Mouse (Mus musculus): ENCODE data around the gene Itpk1.

Itpk1 gene

DNA sequence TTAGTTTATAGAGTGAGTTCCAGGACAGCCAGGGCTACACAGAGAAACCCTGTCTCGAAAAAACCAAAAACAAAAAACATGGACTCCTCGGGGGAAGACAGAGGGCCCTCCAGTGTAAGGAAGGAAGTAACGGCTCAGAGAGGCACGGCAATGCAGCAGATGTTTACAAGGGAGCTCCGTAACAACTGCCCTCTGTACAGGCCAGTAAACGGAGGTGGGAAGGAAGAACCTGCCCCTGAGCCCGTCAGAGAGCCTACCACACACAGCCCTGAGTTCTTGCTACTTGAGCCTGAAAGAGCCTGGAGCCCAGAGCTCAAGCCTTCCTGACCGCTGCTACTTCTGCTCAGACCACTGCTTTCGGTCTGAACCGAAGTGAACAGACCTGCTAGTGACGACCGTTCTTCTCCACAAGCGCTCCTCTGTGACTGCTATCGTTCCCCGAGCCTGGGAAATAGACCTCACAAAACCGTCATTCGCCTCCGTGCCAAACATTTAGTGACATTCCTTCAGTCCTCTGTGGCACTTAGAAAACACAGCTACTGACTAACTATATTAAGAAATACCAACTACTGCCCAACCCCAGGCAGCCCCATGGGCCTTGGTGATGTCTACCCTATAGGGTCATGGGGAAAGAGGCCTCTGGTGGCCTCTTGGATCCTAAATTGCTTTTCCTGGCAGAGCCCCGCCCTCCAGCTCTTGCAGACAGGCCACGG is 8.6 kb upstream of the Itpk1 start:
- DNase-seq = no peak

- no peak for DNase-seq
These were observed 6.2 kb upstream of the Itpk1 start for GRCm38 (mm10) chr12:102710851-102711375.

DNA sequence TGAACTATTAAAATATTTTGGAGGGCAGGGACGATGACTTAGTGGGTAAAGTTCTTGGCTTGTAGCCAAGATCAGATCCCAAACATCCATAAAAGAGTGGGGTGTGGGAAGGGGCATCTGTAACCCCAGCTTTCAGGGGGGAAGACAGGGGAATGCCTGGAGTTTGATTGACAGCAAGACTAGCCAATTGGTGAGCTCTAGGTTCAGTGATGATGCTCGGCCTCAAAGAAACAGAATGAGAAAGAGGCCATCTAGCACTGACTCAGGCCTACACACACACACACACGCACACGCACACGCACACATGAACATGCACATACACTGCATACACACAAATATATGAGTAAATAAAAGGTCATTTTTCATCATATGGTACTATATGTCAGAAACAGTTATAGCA is 5.2 kb upstream of the Itpk1 start:
- DNase-seq = no peak

DNA sequence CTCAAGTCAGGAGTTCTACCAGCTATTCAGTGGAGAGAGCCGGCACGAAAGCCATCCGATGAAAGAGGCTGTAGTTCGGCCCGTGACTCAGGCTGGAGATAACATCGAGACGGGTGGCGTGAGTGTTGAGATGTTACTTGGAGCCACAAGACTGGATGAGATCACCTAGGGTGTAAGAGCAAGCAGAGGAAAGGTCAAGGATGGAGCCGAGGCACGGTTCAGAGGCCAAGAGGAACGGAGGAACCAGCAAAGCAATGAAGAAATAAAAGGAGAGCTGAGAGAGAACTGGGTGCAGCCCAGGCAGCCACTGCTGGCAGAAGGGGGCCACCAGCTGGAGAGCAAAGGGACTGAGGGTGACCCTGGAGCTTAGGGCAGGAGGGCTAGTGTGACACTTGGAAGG is 3.5 kb upstream of the Itpk1 start:
- DNase-seq = no peak

- no peak for DNase-seq
These were observed 2.2 kb upstream of the Itpk1 start for GRCm38 (mm10) chr12:102706833-102707463.

GRCm38 (mm10) chr12:102705906-102706640 is 1.3 kb upstream of the Itpk1 start:
- no peak for DNase-seq

GRCm38 (mm10) chr12:102705216-102705871 is 614 bp upstream of the Itpk1 start:
- DNase-seq = peak; percentile 90

GRCm38 (mm10) chr12:102703921-102704408 is 765 bp downstream of the Itpk1 start:
- peak; percentile 39 for DNase-seq

DNA sequence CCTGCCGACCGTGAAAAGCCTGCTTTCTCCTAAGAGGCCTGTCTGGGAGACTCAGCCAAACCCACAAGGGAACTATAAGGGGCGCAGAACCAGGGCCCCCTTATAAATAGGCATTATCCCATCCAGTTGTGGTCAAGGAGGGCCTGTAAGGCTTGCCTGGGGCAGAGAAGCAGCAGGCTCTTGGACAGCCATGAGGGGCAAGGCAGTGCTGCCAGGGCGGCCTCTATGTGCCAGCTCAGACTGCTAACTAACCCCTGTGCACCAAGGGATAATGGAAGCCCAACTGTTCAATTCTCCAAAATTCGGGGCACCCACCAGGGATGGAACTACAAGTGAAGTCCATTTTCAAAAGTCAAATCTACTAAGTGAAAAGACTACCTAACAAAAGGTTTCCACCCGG is 1.3 kb downstream of the Itpk1 start:
- no peak for DNase-seq

- no peak for DNase-seq
These were observed 1.7 kb downstream of the Itpk1 start for GRCm38 (mm10) chr12:102703111-102703412.

DNA sequence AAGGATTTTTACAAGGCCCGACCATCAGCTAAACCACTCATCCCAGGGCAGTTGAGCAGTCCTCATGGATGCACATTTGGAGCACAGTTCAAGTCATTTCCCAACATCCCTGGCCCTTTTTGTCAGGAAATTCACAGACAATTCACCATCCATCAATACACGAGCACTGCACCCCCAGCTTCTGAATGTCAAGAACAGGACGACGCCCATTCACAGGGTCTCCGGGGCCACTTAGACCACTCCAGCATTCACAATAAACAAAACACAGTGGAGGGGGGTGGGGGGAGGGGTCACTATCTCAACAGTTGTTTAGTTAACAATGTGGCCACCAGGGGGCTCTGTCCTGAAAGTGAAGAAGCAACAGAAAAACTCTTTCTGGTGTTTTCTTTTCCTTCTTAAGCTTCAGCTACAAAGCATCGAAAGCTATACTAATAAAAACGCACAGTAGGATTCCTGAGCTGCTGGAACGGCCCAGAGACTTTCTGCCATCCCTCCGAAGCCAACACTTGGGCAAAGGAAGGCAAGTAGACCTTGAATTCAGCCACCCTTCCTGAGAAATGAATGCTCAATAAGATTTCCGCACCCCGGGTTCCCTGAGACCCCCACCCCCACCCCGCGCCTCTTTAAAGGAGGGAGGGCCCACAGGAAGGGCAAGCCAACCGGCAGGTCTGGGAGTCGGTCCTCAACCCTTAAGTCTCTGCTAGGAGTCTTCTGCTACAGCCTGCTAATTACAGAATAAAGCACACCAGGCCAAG is 2.2 kb downstream of the Itpk1 start:
- peak; percentile 86 for DNase-seq

DNA sequence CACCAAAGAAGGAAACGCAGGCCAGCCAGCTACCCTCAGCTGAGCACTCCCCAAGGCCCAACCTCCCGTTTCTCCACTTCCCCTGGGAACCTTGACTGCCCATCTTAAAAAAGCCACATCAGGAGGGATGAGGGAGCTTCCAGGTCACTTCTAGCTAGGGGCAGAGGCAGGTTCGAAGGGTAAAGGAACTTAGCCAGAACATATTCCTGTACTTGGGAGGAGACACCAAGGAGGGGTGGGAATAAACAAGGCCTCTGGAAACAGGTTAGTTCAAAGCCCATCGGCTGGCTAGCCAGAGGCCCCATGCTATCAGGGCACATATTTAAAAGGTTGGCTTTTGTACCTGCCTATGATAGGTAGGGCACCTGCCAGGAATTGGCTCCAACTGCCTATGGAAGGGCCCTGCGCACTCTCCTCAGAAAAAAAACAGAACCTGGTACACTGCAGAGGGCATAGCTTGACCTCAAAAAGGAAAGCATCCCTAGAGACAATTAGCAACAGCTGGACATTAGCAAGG is 3.0 kb downstream of the Itpk1 start:
- DNase-seq = no peak

DNA sequence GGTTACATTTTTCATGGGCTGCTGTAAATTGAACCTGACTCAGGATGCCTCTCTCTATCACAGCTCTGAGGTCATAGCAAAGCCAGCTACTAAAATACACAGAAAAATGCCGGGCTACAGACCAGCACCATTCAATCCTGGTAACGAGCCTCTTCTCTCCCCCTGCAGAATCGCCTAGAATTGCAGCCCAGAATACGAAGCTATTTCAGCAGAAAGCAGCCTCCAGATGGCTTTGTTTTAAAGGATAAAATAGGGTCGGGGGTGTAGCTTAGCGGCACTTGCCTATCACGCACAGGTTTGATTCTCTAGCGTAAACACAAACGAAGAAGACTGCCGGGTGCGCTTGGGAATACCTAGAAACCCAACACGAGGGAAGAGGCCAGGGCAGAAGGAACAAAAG is 4.3 kb downstream of the Itpk1 start:
- DNase-seq = no peak

DNA sequence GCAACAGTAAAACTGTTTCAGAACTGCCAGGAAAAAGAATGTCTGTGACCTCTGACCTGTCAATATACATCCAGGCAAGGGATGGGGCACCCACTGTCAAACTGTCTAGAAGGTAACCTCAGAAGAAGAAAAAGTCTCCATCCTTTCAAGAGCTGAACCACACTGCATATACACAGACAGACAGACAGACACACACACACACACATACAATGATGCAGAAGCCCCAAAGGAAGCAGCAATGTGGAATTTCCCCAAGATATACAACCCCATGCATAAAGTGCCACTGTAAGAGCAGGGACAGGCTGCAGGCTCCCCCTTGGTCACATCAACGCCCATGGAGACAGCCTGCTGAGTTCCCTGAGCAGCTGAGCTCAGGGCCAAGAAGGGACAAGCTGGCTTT is 5.6 kb downstream of the Itpk1 start:
- DNase-seq = no peak

DNA sequence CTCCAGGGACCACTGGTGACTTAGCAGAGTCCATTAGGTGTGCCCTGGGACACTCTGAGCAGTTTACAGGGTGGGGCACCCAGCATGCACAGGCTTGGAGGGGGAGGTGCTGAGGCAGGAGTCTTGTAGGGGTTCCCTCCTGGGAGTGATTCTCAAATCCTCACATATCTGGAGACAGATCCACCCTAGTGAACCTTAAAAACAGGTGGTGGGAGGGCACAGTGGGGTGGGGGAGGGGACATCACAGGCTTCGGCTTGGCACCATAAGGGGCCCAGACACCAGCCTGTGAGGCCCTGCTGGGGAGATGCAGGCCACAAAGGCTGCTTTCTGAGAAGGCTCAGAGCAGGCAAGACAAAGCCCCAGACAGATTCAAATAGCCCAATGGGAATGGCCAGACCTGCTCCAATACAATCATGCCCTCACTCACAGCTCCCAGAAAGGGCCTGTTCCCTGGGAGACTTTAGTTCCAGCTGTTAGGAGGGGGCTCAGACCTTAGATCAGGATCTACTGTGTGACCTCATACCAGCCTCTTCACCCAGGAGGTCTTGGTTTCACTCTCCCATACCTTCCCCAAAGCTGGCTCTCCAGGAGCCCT is 6.5 kb downstream of the Itpk1 start:
- DNase-seq = peak; percentile 64

GRCm38 (mm10) chr12:102697381-102697780 is 7.3 kb downstream of the Itpk1 start:
- no peak for DNase-seq

GRCm38 (mm10) chr12:102696635-102697354 is 7.9 kb downstream of the Itpk1 start:
- no peak for DNase-seq

GRCm38 (mm10) chr12:102695369-102696239 is 9.1 kb downstream of the Itpk1 start:
- DNase-seq = peak; percentile 72

DNA sequence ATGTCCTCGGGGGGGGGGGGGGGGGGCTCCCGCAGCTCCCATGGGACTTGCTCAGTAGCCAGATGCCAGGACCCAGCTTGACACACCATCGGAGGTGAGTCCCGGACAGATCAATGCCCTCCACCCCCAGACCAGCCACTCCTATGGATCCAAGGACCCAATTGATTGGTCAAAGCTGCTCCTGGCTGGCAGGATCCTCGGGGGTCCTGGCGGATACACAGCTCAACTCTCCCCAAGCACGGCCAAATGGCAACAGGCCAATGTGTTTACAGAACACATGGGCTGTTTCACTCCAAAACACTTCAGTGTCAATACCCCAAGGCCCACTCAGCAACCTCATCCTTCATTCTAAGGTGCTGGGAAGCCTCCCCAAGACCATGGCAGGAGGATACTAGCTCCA is 13.0 kb downstream of the Itpk1 start:
- DNase-seq = no peak

DNA sequence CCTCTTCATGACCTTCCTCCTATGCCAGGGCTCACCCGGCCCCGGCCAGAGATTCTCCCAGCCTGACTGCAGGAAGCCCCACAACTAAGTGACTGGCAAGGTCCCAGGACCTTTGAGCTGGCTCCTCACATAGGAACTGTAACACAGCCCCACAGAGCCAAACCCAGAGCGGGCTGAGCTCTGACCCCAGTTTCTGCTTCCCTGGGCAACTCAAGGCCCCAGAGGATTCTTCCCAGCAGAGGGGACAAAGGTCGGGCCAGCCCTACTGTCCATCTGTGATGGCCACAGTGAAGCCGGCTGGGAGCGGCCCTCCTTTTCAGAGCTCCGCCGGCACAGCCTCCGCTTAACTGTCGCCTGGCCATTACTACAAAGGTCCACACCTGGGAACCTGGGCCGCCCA is 13.6 kb downstream of the Itpk1 start:
- DNase-seq = no peak

Measured in thymus, postnatal 25 days (tissue).